Mouse (Mus musculus): Measurements from ENCODE around the gene Mlph. TPM values are rescaled to one million over a fixed set of nuclear protein-coding genes. Genes with fewer than 3 reads are reported as not detected.

Gene Mlph
- polyA plus RNA-seq (2016; fragmentation: Nextera tagmentation; extraction: Ambion mirVana) = 0.20 and 0.61 TPM in 2 replicates

GRCm38 (mm10) chr1:90914948-90915569, at the start of gene Mlph:
Mlph (plus strand) TSS chr1:90915085.
- Histone ChIP-seq H3K4me1 (peaks cover 5% of the 10 kb centered on the region), H3K27ac (replicated peaks) (no peak within 1 kb of the TSS), H3K9me3 (peaks cover 6% of the 10 kb centered on the region; the same call in 1 of the 2 replicates), H3K27me3 (peaks cover 11% of the 10 kb centered on the region; the same call in 1 of the 2 replicates), H3K9ac (replicated peaks) (0 out of 2 replicates have a peak within 1 kb of the TSS, but pooled peaks have one; percentile 15), H3K4me2 (replicated peaks) (peak within 1 kb of the TSS; percentile 34), H3K36me3 (no peaks in the 10 kb centered on the region), H3K4me3 (0 out of 2 replicates have a peak within 1 kb of the TSS, but pooled peaks have one; percentile 13)
- ATAC-seq (ENCODE audit: low FRiP score, low read depth) = no peak
- 8% methylated on average over 18 of the region's 18 CpGs for WGBS

DNA sequence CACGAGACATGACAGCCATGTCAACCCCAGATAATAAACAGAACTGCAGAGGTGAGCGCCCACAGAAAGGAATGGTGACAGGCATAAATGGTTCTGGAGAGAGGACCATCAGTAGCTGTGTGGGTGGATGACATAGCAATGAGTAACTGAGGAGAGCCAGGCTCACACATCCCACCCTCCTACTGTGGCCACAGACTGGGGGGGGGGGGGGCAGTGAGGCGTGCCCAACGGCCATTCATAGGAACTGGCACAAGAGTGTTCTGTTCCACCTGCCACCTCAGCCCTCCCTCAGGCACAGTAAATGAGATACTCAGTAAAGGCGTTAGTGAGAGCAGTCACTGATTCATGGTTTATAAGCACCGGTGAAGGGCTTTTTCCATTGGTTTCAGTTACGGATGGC, 48.2 kb upstream of the Mlph start:
- ATAC-seq (ENCODE audit: low FRiP score, low read depth) = no peak
- Histone ChIP-seq H3K9ac (replicated peaks) (no peak overlapping the region), H3K9me3 (no peaks in the 10 kb centered on the region), H3K36me3 (no peaks in the 10 kb centered on the region), H3K4me3 (no peak overlapping the region), H3K4me2 (replicated peaks) (no peak overlapping the region), H3K4me1 (no peaks in the 10 kb centered on the region), H3K27me3 (peaks cover 3% of the 10 kb centered on the region; the same call in 1 of the 2 replicates), H3K27ac (replicated peaks) (no peak overlapping the region)
- 84% methylated on average over 7 of the region's 7 CpGs for WGBS

- no peak overlapping the region for H3K4me3 ChIP-seq
- WGBS = 92% methylated on average over 2 of the region's 2 CpGs
- H3K9me3 ChIP-seq = no peaks in the 10 kb centered on the region
- H3K27me3 ChIP-seq = peaks cover 3% of the 10 kb centered on the region; the same call in 1 of the 2 replicates
- no peak overlapping the region for H3K27ac ChIP-seq (replicated peaks)
- H3K9ac ChIP-seq (replicated peaks) = no peak overlapping the region
- no peaks in the 10 kb centered on the region for H3K36me3 ChIP-seq
- no peak for ATAC-seq (ENCODE audit: low FRiP score, low read depth)
- H3K4me1 ChIP-seq = no peaks in the 10 kb centered on the region
- H3K4me2 ChIP-seq (replicated peaks) = no peak overlapping the region
Measured at GRCm38 (mm10) chr1:90870581-90870980, 44.3 kb upstream of the Mlph start.

DNA sequence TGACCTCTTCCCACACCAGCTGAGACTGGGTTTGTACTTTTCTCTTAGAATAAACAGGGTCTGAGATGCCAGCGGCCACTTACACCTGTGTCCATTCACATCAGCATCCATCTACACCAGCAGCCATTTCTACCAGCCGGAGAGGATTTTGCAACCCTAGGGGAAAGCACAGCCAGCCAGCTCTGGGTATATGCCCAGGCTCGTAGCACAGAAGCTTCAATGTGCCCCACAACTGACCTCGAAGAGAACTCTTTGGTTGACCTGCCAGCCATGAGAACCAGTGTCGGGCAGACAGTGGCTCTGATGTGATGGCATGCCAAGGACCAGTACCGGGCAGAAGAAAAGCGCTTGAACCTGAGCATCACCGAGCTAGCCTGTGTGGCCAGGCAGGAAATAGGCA, 39.5 kb upstream of the Mlph start:
- Histone ChIP-seq H3K27ac (replicated peaks) (no peak overlapping the region), H3K4me2 (replicated peaks) (no peak overlapping the region), H3K27me3 (no peaks in the 10 kb centered on the region), H3K9me3 (no peaks in the 10 kb centered on the region), H3K9ac (replicated peaks) (no peak overlapping the region), H3K4me1 (no peaks in the 10 kb centered on the region), H3K36me3 (no peaks in the 10 kb centered on the region), H3K4me3 (no peak overlapping the region)
- ATAC-seq (ENCODE audit: low FRiP score, low read depth) = no peak
- WGBS = 88% methylated on average over 8 of the region's 8 CpGs

- Histone ChIP-seq H3K36me3 (no peaks in the 10 kb centered on the region), H3K27ac (replicated peaks) (no peak overlapping the region), H3K4me2 (replicated peaks) (no peak overlapping the region), H3K4me3 (no peak overlapping the region), H3K27me3 (no peaks in the 10 kb centered on the region), H3K9ac (replicated peaks) (no peak overlapping the region), H3K9me3 (no peaks in the 10 kb centered on the region), H3K4me1 (no peaks in the 10 kb centered on the region)
- WGBS = 62% methylated on average over 2 of the region's 2 CpGs
- no peak for ATAC-seq (ENCODE audit: low FRiP score, low read depth)
Measured at GRCm38 (mm10) chr1:90875961-90876360, 38.9 kb upstream of the Mlph start.

GRCm38 (mm10) chr1:90876486-90877270, 38.2 kb upstream of the Mlph start:
- ATAC-seq (ENCODE audit: low FRiP score, low read depth) = no peak
- no peaks in the 10 kb centered on the region for H3K36me3 ChIP-seq
- no peak overlapping the region for H3K9ac ChIP-seq (replicated peaks)
- no peaks in the 10 kb centered on the region for H3K4me1 ChIP-seq
- H3K9me3 ChIP-seq = no peaks in the 10 kb centered on the region
- no peak overlapping the region for H3K27ac ChIP-seq (replicated peaks)
- H3K27me3 ChIP-seq = no peaks in the 10 kb centered on the region
- H3K4me2 ChIP-seq (replicated peaks) = no peak overlapping the region
- WGBS = 60% methylated on average over 5 of the region's 5 CpGs
- H3K4me3 ChIP-seq = no peak overlapping the region

GRCm38 (mm10) chr1:90885771-90886460, 29.0 kb upstream of the Mlph start:
- H3K9ac ChIP-seq (replicated peaks) = no peak overlapping the region
- H3K36me3 ChIP-seq = no peaks in the 10 kb centered on the region
- peaks cover 8% of the 10 kb centered on the region for H3K9me3 ChIP-seq
- H3K4me2 ChIP-seq (replicated peaks) = no peak overlapping the region
- no peak overlapping the region for H3K4me3 ChIP-seq
- 62% methylated on average over 6 of the region's 6 CpGs for whole genome bisulfite sequencing
- no peaks in the 10 kb centered on the region for H3K27me3 ChIP-seq
- ATAC-seq (ENCODE audit: low FRiP score, low read depth) = no peak
- H3K4me1 ChIP-seq = no peaks in the 10 kb centered on the region
- no peak overlapping the region for H3K27ac ChIP-seq (replicated peaks)

DNA sequence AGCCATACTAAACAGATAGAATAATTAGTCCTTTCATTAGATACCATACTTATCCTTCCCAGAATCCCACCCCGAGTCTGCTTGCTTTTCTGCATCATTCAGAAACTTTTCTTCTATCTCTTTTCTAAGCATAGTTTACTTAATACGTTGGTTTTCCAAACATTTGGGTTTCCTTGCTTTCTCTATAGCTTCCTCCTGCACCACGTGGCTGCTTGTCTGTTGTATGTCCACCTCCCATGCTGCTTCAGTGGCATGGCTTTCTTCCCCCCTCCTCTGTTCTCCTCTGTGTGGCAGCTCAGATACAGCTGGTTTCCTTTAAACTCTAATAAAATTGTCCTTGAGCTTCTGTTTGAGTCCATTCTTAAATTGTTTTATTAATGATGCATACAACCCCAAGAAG, 20.4 kb upstream of the Mlph start:
- Histone ChIP-seq H3K4me1 (no peaks in the 10 kb centered on the region), H3K27ac (replicated peaks) (no peak overlapping the region), H3K4me3 (no peak overlapping the region), H3K9ac (replicated peaks) (no peak overlapping the region), H3K4me2 (replicated peaks) (no peak overlapping the region), H3K27me3 (no peaks in the 10 kb centered on the region), H3K36me3 (no peaks in the 10 kb centered on the region), H3K9me3 (peaks cover 14% of the 10 kb centered on the region)
- 73% methylated on average over 3 of the region's 3 CpGs for whole genome bisulfite sequencing
- ATAC-seq (ENCODE audit: low FRiP score, low read depth) = no peak

GRCm38 (mm10) chr1:90895004-90895403, 19.9 kb upstream of the Mlph start:
- no peak overlapping the region for H3K27ac ChIP-seq (replicated peaks)
- H3K9ac ChIP-seq (replicated peaks) = no peak overlapping the region
- no peaks in the 10 kb centered on the region for H3K27me3 ChIP-seq
- H3K9me3 ChIP-seq = peaks cover 13% of the 10 kb centered on the region
- H3K36me3 ChIP-seq = no peaks in the 10 kb centered on the region
- no peak for ATAC-seq (ENCODE audit: low FRiP score, low read depth)
- WGBS = 89% methylated on average over 3 of the region's 3 CpGs
- no peak overlapping the region for H3K4me2 ChIP-seq (replicated peaks)
- no peaks in the 10 kb centered on the region for H3K4me1 ChIP-seq
- H3K4me3 ChIP-seq = no peak overlapping the region

DNA sequence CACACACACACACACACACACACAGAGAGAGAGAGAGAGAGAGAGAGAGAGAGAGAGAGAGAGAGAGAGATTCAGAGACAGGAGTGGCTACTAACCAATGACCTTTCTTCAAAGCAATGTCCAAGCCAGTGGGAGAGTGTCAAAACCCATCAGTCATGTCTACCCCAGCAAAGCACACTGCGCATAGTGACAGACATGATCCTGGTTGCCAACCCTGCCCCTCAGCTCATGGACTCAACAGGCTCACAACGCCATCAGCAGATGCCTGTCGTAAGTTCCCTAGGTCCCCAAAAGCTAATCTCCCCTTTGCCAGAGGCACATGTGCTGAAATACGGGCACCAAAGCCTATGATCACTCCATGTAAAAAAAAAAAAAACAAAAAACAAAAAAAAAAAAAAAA, 18.6 kb upstream of the Mlph start:
- 93% methylated on average over 4 of the region's 4 CpGs for WGBS
- no peak overlapping the region for H3K4me3 ChIP-seq
- ATAC-seq (ENCODE audit: low FRiP score, low read depth) = no peak

DNA sequence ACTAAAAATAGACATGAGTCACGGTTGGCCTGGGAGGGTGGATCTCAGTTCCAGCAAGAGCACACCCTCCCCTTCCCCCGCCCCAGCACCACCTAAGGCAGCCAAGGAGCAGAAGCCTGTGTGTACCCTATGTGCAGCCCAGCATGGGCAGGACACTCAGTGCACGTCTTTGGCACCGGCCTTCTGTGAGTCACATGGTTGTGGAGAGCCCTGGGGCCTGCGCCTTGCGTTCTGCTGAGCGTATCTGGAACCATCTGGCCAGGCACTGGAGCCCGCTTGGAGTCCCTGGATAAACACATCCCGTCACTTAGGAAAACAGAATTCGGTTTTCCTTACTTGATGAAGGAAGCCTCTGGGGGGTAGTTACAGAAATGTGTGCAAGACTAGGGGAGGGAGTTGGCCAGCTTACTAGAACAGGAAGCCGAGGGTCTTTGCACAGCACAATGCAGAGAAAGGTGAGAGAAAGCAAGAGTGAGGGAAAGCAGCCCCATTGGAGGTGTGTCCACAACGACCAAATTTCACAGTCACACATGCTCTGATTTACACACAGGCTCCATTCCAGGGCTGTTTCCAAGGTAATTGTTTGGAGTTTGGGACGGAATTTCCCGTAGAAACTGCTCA, 18.0 kb upstream of the Mlph start:
- no peaks in the 10 kb centered on the region for H3K27me3 ChIP-seq
- WGBS = 66% methylated on average over 14 of the region's 14 CpGs
- H3K9me3 ChIP-seq = no peaks in the 10 kb centered on the region
- H3K9ac ChIP-seq (replicated peaks) = no peak overlapping the region
- H3K4me3 ChIP-seq = no peak overlapping the region
- no peak overlapping the region for H3K27ac ChIP-seq (replicated peaks)
- no peaks in the 10 kb centered on the region; the same call in 1 of the 2 replicates for H3K4me1 ChIP-seq
- no peaks in the 10 kb centered on the region for H3K36me3 ChIP-seq
- no peak overlapping the region for H3K4me2 ChIP-seq (replicated peaks)
- ATAC-seq (ENCODE audit: low FRiP score, low read depth) = no peak

More for the DNA sequence above, 18.6 kb upstream of the Mlph start:
- no peak overlapping the region for H3K9ac ChIP-seq (replicated peaks)
- H3K27ac ChIP-seq (replicated peaks) = no peak overlapping the region
- no peaks in the 10 kb centered on the region for H3K36me3 ChIP-seq
- no peaks in the 10 kb centered on the region for H3K4me1 ChIP-seq
- H3K4me2 ChIP-seq (replicated peaks) = no peak overlapping the region
- H3K27me3 ChIP-seq = no peaks in the 10 kb centered on the region
- peaks cover 2% of the 10 kb centered on the region for H3K9me3 ChIP-seq
